Mouse (Mus musculus) bone marrow macrophage, adult 2 months (primary cell): ENCODE measurements around the gene Ibsp.

Experiments used
- CTCF ChIP-seq: IDR thresholded peaks from 2 replicates; pipeline ENCODE4 v1.5.1; 2012; ENCODE audit warnings: low read depth, mild to moderate bottlenecking, low read length, moderate library complexity
- POLR2A ChIP-seq: IDR thresholded peaks from 2 replicates; pipeline ENCODE4 v1.6.1; 2012; ENCODE audit warnings: mild to moderate bottlenecking, low read depth, low read length, borderline replicate concordance

DNA sequence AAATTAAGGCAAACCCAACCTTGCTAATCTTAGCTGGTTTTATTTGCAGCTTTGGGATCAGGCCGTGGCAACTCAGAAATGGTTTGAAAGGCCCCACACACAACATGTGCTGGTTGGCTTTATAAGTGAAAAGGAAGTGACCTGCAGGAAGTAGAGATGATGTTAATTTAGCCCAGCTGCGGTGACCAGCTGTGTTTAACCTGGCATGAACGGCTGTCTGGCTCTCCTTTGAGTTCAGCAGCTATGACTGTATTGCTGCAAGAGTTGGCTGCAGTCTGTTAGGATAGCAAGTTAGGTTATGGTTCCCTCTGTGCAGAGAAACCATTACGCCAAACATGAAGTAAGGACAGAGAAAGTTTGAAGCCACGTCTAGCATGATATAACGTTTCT, 46.3 kb downstream of the Ibsp start:
- TF ChIP-seq CTCF (no peak), POLR2A (no peak)
